Mouse (Mus musculus) testis, adult 2 months (tissue): ENCODE results near the gene Cdpf1.

Experiments
- CTCF ChIP-seq: fragments of 200-500 bp; IDR thresholded peaks from 2 replicates; pipeline ENCODE4 v1.5.1; 2012; ENCODE audit warnings: low read depth, mild to moderate bottlenecking, inconsistent platforms, low read length, moderate library complexity; ENCODE audit not compliant: control insufficient read depth, insufficient read depth, insufficient replicate concordance
- POLR2A ChIP-seq: fragments of 200-500 bp; IDR thresholded peaks from 2 replicates; pipeline ENCODE4 v1.6.1; 2012; ENCODE audit warnings: low read depth, mild to moderate bottlenecking, inconsistent platforms, low read length, moderate library complexity; ENCODE audit not compliant: control insufficient read depth

GRCm38 (mm10) chr15:85762761-85763160 is 48.7 kb downstream of the Cdpf1 start:
- no peak for TF ChIP-seq POLR2A
- TF ChIP-seq CTCF, result no peak
